Mouse (Mus musculus): ENCODE data around the gene 4930442H23Rik. TPM values are rescaled to one million over a fixed set of nuclear protein-coding genes. Genes with fewer than 3 reads are reported as not detected.

Gene 4930442H23Rik
- polyA plus RNA-seq, 1 experiment from 2014 or later = not detected

GRCm38 (mm10) chr10:81200605-81201287, 17.1 kb upstream of the 4930442H23Rik start:
- H3K27ac ChIP-seq (ENCODE audit: low read depth, low read length) = no peak overlapping the region
- ATAC-seq = no peak
- no peaks in the 10 kb centered on the region for H3K36me3 ChIP-seq (ENCODE audit: control insufficient read depth, insufficient read depth, low read length)
- peaks cover 11% of the 10 kb centered on the region for H3K27me3 ChIP-seq (replicated peaks; ENCODE audit: control insufficient read depth, insufficient read depth, low read length)
- no peak overlapping the region for H3K4me2 ChIP-seq (ENCODE audit: low read length)
- no peaks in the 10 kb centered on the region for H3K4me1 ChIP-seq (ENCODE audit: control insufficient read depth, insufficient read depth, low read depth, low read length)
- 79% methylated on average over 20 of the region's 20 CpGs for WGBS
- no peaks in the 10 kb centered on the region for H3K9me3 ChIP-seq (ENCODE audit: control insufficient read depth, low read length)
- no peak overlapping the region for H3K4me3 ChIP-seq (ENCODE audit: low read length)
- no peak overlapping the region for H3K9ac ChIP-seq (ENCODE audit: low read depth, low read length)

DNA sequence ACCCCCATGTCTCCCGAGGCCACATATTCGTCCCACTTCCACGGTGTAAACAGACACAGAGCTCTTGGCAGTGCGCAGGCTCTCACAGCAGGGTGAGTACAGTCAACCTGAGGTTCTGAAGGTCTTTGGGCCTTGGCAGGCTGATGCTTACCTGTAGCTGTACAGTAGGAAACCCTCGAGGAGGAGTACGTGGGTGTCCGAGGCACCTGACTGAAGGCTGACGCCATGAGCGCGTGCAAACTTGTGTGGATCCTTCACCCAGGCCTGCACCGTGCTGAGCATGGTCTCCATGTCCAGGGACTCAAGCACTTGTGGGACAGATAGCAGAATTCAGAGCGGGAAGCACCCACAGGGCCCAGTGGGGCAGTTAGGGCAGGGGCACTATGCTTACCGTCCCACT, 16.5 kb upstream of the 4930442H23Rik start:
- Histone ChIP-seq H3K9ac (ENCODE audit: low read depth, low read length) (no peak overlapping the region), H3K9me3 (ENCODE audit: control insufficient read depth, low read length) (no peaks in the 10 kb centered on the region), H3K4me1 (ENCODE audit: control insufficient read depth, insufficient read depth, low read depth, low read length) (no peaks in the 10 kb centered on the region), H3K4me2 (ENCODE audit: low read length) (no peak overlapping the region), H3K27me3 (replicated peaks; ENCODE audit: control insufficient read depth, insufficient read depth, low read length) (peaks cover 14% of the 10 kb centered on the region), H3K36me3 (ENCODE audit: control insufficient read depth, insufficient read depth, low read length) (no peaks in the 10 kb centered on the region), H3K27ac (ENCODE audit: low read depth, low read length) (no peak overlapping the region), H3K4me3 (ENCODE audit: low read length) (no peak overlapping the region)
- no peak for ATAC-seq
- WGBS = 87% methylated on average over 13 of the region's 13 CpGs

GRCm38 (mm10) chr10:81198990-81199389, 15.3 kb upstream of the 4930442H23Rik start:
- 83% methylated on average over 6 of the region's 6 CpGs for WGBS
- Histone ChIP-seq H3K9ac (ENCODE audit: low read depth, low read length) (no peak overlapping the region), H3K4me2 (ENCODE audit: low read length) (no peak overlapping the region), H3K36me3 (ENCODE audit: control insufficient read depth, insufficient read depth, low read length) (no peaks in the 10 kb centered on the region), H3K4me3 (ENCODE audit: low read length) (no peak overlapping the region), H3K4me1 (ENCODE audit: control insufficient read depth, insufficient read depth, low read depth, low read length) (peaks cover 8% of the 10 kb centered on the region), H3K9me3 (ENCODE audit: control insufficient read depth, low read length) (no peaks in the 10 kb centered on the region), H3K27me3 (replicated peaks; ENCODE audit: control insufficient read depth, insufficient read depth, low read length) (peaks cover 14% of the 10 kb centered on the region), H3K27ac (ENCODE audit: low read depth, low read length) (no peak overlapping the region)
- ATAC-seq = no peak

DNA sequence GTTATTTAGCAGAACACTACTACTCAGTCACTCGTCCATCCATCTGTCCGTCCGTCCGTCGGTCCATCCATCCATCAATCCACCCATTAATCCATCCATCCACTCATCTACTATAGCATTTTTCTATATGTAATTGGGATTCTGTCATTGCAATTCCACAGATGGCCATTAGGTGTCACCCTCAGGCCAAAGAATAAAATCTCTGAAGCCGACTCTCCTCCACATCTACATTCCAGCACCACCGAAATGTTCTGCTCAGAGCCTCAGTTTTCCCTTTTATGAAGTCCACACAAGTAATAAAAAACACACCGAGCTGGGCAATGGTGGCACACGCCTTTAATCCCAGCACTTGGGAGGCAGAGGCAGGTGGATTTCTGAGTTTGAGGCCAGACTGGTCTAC, 14.6 kb upstream of the 4930442H23Rik start:
- no peak for ATAC-seq
- Histone ChIP-seq H3K4me2 (ENCODE audit: low read length) (no peak overlapping the region), H3K9ac (ENCODE audit: low read depth, low read length) (no peak overlapping the region), H3K9me3 (ENCODE audit: control insufficient read depth, low read length) (no peaks in the 10 kb centered on the region), H3K4me1 (ENCODE audit: control insufficient read depth, insufficient read depth, low read depth, low read length) (peaks cover 10% of the 10 kb centered on the region), H3K4me3 (ENCODE audit: low read length) (no peak overlapping the region), H3K27ac (ENCODE audit: low read depth, low read length) (no peak overlapping the region), H3K27me3 (replicated peaks; ENCODE audit: control insufficient read depth, insufficient read depth, low read length) (peaks cover 14% of the 10 kb centered on the region), H3K36me3 (ENCODE audit: control insufficient read depth, insufficient read depth, low read length) (no peaks in the 10 kb centered on the region)
- WGBS = 2% methylated on average over 9 of the region's 9 CpGs

- peaks cover 14% of the 10 kb centered on the region for H3K4me1 ChIP-seq (ENCODE audit: control insufficient read depth, insufficient read depth, low read depth, low read length)
- 49% methylated on average over 6 of the region's 6 CpGs for WGBS
- no peaks in the 10 kb centered on the region for H3K9me3 ChIP-seq (ENCODE audit: control insufficient read depth, low read length)
- H3K27ac ChIP-seq (ENCODE audit: low read depth, low read length) = no peak overlapping the region
- H3K27me3 ChIP-seq (replicated peaks; ENCODE audit: control insufficient read depth, insufficient read depth, low read length) = peaks cover 14% of the 10 kb centered on the region
- ATAC-seq = no peak
- no peak overlapping the region for H3K4me2 ChIP-seq (ENCODE audit: low read length)
- H3K9ac ChIP-seq (ENCODE audit: low read depth, low read length) = no peak overlapping the region; the same call in 1 of the 2 replicates
- no peaks in the 10 kb centered on the region for H3K36me3 ChIP-seq (ENCODE audit: control insufficient read depth, insufficient read depth, low read length)
- no peak overlapping the region for H3K4me3 ChIP-seq (ENCODE audit: low read length)
Measured at GRCm38 (mm10) chr10:81197305-81197704, 13.7 kb upstream of the 4930442H23Rik start.

DNA sequence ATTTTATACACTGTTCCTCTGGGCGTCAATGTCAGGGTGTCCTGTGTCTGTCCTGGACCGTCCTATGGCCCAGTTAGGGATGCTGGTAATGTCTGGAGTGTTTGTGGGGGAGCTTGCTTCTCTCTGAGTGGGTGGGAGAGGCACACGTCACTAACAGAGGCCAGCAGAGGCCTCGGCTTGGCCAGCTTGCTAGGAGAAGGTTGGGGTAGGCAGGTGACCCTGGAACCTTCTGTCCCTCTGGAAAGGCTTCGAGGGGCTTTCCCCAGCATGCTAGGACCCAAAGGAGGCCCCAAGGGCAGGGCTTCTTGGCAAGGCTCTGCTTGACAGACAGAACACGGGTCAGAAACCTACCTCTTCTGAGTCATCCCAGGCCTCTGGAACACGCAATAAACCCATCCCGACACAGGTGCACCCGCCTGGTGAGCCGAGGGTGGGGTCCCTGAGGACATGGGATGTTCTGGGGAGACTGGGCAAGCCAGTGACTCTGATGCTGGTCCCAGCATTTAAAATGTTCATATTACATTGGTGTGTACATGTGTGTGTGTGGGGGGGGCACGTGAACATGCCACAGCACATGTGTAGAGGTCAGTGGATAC, 12.9 kb upstream of the 4930442H23Rik start:
- WGBS = 70% methylated on average over 11 of the region's 11 CpGs
- H3K4me1 ChIP-seq (ENCODE audit: control insufficient read depth, insufficient read depth, low read depth, low read length) = peaks cover 19% of the 10 kb centered on the region
- no peak for ATAC-seq
- no peaks in the 10 kb centered on the region for H3K9me3 ChIP-seq (ENCODE audit: control insufficient read depth, low read length)
- peaks cover 14% of the 10 kb centered on the region for H3K27me3 ChIP-seq (replicated peaks; ENCODE audit: control insufficient read depth, insufficient read depth, low read length)
- H3K36me3 ChIP-seq (ENCODE audit: control insufficient read depth, insufficient read depth, low read length) = no peaks in the 10 kb centered on the region
- no peak overlapping the region for H3K4me3 ChIP-seq (ENCODE audit: low read length)
- no peak overlapping the region for H3K9ac ChIP-seq (ENCODE audit: low read depth, low read length)
- no peak overlapping the region for H3K4me2 ChIP-seq (ENCODE audit: low read length)
- H3K27ac ChIP-seq (ENCODE audit: low read depth, low read length) = no peak overlapping the region

DNA sequence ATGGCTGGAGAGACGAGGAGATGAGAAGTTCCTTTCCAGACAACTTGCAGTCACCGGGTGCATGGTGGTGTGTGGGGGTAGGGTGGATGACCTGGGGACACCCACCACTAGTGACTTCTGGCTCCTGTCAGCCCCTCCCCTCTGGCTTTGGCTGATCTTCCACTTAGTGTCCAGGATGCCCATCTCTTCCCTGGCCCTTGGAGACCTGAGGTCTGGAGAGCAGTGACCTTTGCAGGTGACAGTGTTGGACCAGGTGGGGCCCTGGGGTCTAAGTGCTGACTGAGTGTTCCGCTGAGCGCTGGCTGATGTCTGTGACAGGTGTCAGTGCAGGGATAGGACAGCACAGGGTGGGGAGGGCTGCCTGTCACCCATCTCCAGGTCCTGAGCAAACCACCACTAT, 11.7 kb upstream of the 4930442H23Rik start:
- H3K27me3 ChIP-seq (replicated peaks; ENCODE audit: control insufficient read depth, insufficient read depth, low read length) = peaks cover 14% of the 10 kb centered on the region
- ATAC-seq = no peak
- no peaks in the 10 kb centered on the region for H3K9me3 ChIP-seq (ENCODE audit: control insufficient read depth, low read length)
- peaks cover 4% of the 10 kb centered on the region for H3K36me3 ChIP-seq (ENCODE audit: control insufficient read depth, insufficient read depth, low read length)
- H3K27ac ChIP-seq (ENCODE audit: low read depth, low read length) = no peak overlapping the region
- H3K4me1 ChIP-seq (ENCODE audit: control insufficient read depth, insufficient read depth, low read depth, low read length) = peaks cover 19% of the 10 kb centered on the region
- H3K4me2 ChIP-seq (ENCODE audit: low read length) = no peak overlapping the region
- 81% methylated on average over 4 of the region's 4 CpGs for WGBS
- no peak overlapping the region for H3K9ac ChIP-seq (ENCODE audit: low read depth, low read length)
- no peak overlapping the region for H3K4me3 ChIP-seq (ENCODE audit: low read length)

- ATAC-seq = no peak
- WGBS = 14% methylated on average over 37 of the region's 37 CpGs
- Histone ChIP-seq H3K4me2 (ENCODE audit: low read length) (no peak overlapping the region), H3K4me1 (ENCODE audit: control insufficient read depth, insufficient read depth, low read depth, low read length) (peaks cover 19% of the 10 kb centered on the region), H3K9me3 (ENCODE audit: control insufficient read depth, low read length) (no peaks in the 10 kb centered on the region), H3K27me3 (replicated peaks; ENCODE audit: control insufficient read depth, insufficient read depth, low read length) (peaks cover 14% of the 10 kb centered on the region), H3K27ac (ENCODE audit: low read depth, low read length) (no peak overlapping the region), H3K4me3 (ENCODE audit: low read length) (no peak overlapping the region), H3K9ac (ENCODE audit: low read depth, low read length) (peak overlapping the region; percentile 35), H3K36me3 (ENCODE audit: control insufficient read depth, insufficient read depth, low read length) (peaks cover 11% of the 10 kb centered on the region)
Measured at GRCm38 (mm10) chr10:81193991-81194774, 10.5 kb upstream of the 4930442H23Rik start.

DNA sequence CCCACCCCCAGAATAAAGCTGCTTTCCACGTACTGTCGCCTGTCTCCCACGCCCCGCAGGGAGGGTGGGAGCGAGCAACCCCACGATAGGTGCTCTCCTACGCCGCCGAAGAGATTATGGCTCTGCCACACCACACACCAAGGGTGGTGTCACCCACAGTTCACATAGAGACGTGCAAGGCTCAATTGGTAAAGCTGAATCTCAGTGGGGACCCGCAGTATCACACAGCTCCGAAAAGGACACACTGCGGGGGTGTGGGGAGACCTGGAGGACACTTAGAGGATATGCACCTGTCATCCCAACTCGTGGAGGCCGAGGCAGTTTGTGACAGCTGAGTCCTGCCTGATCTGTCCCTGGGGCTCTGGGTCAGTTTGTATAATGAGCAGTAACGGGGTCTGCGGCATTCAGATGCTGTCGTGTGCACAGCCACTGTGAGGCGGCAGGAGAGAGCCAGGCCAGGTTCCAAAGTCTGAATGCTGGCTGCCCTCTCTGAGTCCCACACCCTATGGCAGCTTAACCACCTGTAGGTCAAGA, 9.4 kb upstream of the 4930442H23Rik start:
- Histone ChIP-seq H3K27me3 (replicated peaks; ENCODE audit: control insufficient read depth, insufficient read depth, low read length) (peaks cover 14% of the 10 kb centered on the region), H3K9ac (ENCODE audit: low read depth, low read length) (peak overlapping the region; percentile 85), H3K9me3 (ENCODE audit: control insufficient read depth, low read length) (no peaks in the 10 kb centered on the region), H3K4me2 (ENCODE audit: low read length) (peak overlapping the region; percentile 75), H3K27ac (ENCODE audit: low read depth, low read length) (peak overlapping the region; percentile 98), H3K4me1 (ENCODE audit: control insufficient read depth, insufficient read depth, low read depth, low read length) (peaks cover 19% of the 10 kb centered on the region), H3K4me3 (ENCODE audit: low read length) (peak overlapping the region; percentile 63), H3K36me3 (ENCODE audit: control insufficient read depth, insufficient read depth, low read length) (peaks cover 11% of the 10 kb centered on the region)
- WGBS = under 1% methylated on average over 19 of the region's 19 CpGs
- peak; percentile 48; the same call in 1 of the 2 replicates for ATAC-seq
